Mouse (Mus musculus): ENCODE measurements around the gene Inhbb.

Gene Inhbb

GRCm38 (mm10) chr1:119420189-119420983, 1.7 kb downstream of the Inhbb start:
- in situ Hi-C loops (cut with MboI, MseI) = no loop called here

- in situ Hi-C loops (cut with MboI, MseI) = no loop called here
Measured at GRCm38 (mm10) chr1:119419151-119420105, 2.6 kb downstream of the Inhbb start.

- in situ Hi-C loops (cut with MboI, MseI) = no loop called here
Measured at GRCm38 (mm10) chr1:119417991-119418390, 4.1 kb downstream of the Inhbb start.

DNA sequence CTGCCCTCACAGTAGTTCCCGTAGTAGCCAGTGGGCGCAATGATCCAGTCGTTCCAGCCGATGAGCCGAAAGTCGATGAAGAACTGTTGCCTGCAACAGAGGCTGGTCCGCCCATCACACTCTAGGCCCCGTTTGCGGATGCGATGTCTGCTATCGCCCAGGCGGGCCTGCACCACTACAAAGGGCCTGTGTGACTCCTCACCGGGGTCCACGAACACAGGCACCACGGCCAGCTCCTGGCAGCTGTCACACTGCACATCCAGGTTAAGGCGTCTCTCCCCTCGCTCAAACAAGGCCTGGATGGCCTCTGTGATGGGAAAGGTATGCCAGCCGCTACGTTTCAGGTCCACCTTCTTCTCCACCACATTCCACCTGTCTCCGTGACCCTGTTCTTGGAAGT, 4.5 kb downstream of the Inhbb start:
- in situ Hi-C loops (cut with MboI, MseI) = no loop called here

- in situ Hi-C loops (cut with MboI, MseI) = no loop called here
Measured at GRCm38 (mm10) chr1:119416610-119417009, 5.4 kb downstream of the Inhbb start.

GRCm38 (mm10) chr1:119416177-119416576, 5.9 kb downstream of the Inhbb start:
- in situ Hi-C loops (cut with MboI, MseI) = no loop called here

GRCm38 (mm10) chr1:119415151-119415550, 6.9 kb downstream of the Inhbb start:
- in situ Hi-C loops (cut with MboI, MseI) = no loop called here

- in situ Hi-C loops (cut with MboI, MseI) = no loop called here
Measured at GRCm38 (mm10) chr1:119410661-119411060, 11.4 kb downstream of the Inhbb start.

GRCm38 (mm10) chr1:119409599-119410168, 12.4 kb downstream of the Inhbb start:
- in situ Hi-C loops (cut with MboI, MseI) = no loop called here

DNA sequence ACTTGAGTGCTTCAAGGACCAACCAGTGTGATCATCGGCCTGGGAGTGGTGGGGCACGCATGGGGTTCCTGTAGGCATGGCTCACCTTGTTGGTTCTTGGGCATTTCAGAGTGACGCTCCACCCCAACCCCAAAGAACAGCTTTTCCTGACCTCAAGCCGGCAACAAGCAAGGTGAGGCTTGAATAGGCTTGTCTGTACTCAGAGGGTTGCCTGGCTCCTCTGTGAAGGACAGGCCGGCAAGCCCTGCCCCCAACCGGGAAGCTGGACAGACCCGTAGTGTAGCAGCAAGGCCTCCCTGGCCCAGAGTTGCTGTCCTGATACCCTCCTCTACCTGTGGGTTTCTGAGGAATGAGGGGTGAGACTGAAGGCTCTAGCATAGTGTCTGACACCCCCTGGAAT, 12.9 kb downstream of the Inhbb start:
- in situ Hi-C loops (cut with MboI, MseI) = no loop called here

- in situ Hi-C loops (cut with MboI, MseI) = no loop called here
Measured at GRCm38 (mm10) chr1:119407691-119408315, 14.2 kb downstream of the Inhbb start.

- in situ Hi-C loops (cut with MboI, MseI) = no loop called here
Measured at GRCm38 (mm10) chr1:119404798-119405197, 17.2 kb downstream of the Inhbb start.

- in situ Hi-C loops (cut with MboI, MseI) = no loop called here
Measured at GRCm38 (mm10) chr1:119404341-119404740, 17.7 kb downstream of the Inhbb start.

DNA sequence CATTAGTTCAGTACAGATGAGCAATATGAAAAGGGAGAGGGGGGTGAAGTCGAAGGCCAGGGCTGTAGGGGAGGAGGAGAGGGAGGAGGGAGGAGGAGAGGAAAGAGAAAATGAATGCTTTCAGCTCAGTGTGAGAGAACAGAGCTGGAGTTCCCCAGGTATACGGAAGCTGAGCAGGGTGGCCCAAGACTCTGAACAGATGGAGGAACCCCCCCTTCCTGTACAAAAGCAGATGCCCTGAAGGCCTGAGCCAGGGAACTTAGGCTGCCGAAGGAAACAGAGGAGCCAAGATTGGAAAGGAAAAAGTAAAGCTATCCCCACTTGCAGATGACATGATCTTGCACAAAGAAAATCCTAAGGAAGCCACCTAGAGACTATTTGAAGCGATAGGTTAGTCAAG, 20.8 kb downstream of the Inhbb start:
- in situ Hi-C loops (cut with MboI, MseI) = no loop called here

DNA sequence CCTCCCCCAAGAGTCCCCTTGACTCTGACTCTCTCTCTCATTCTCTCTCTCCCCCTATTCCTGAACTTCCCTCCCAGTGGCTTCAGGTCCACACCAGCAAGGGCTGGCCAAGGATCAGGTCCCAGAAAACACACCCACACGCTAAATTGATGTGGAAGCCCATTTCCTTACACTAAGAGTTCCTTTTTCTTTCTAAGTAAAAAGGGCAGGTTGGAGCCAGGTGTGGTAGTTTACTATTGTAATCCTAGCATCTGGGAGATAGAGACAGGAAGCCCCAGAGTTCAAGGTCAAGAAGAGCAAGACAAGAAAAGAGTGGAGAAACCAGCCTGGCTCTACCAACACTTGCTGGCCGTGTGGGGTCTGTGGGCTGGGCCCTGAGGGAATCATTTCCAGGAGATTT, 23.4 kb downstream of the Inhbb start:
- in situ Hi-C loops (cut with MboI, MseI) = no loop called here

DNA sequence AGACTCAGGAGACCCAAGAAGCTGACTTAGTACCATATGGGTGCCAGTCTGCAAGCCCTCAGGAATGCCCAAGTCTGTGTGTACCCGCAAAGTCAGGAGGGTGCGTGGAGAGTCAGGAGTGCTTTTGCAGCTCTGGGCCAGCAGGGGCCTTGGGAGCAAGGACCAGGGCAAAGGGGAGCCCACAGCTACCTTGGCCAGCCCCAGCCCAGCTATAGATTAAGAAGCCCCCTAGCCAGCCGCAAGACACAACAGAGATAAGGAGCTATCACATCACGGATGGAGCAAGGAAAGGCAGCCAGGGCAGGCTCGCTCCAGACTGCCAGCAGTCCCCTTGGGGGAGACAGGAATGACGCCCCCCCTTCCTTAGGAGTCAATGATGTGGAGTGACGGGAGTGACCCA, 24.2 kb downstream of the Inhbb start:
- in situ Hi-C loops (cut with MboI, MseI) = no loop called here

GRCm38 (mm10) chr1:119391311-119391710, 30.7 kb downstream of the Inhbb start:
- in situ Hi-C loops (cut with MboI, MseI) = no loop called here

DNA sequence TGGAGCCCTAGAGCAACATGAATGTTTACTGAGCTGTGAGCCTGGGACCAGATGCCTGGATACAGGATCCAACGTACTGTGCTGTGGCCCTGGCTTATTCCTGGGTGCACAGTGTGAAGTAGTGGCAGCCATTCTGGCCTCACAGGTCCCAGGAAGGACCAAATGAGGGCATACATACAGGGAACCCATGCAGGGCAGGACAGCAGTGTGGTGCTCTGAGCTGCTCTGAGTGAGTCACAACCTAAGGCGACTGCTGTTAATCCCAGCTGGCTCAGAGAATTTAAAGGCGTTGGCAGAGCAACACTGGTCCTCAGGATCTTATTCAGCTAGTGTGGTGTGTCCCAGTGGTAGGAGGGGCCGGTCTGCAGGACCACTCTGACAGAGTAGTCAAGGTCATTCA, 31.4 kb downstream of the Inhbb start:
- in situ Hi-C loops (cut with MboI, MseI) = no loop called here

GRCm38 (mm10) chr1:119389771-119390500, 32.1 kb downstream of the Inhbb start:
- in situ Hi-C loops (cut with MboI, MseI) = no loop called here

DNA sequence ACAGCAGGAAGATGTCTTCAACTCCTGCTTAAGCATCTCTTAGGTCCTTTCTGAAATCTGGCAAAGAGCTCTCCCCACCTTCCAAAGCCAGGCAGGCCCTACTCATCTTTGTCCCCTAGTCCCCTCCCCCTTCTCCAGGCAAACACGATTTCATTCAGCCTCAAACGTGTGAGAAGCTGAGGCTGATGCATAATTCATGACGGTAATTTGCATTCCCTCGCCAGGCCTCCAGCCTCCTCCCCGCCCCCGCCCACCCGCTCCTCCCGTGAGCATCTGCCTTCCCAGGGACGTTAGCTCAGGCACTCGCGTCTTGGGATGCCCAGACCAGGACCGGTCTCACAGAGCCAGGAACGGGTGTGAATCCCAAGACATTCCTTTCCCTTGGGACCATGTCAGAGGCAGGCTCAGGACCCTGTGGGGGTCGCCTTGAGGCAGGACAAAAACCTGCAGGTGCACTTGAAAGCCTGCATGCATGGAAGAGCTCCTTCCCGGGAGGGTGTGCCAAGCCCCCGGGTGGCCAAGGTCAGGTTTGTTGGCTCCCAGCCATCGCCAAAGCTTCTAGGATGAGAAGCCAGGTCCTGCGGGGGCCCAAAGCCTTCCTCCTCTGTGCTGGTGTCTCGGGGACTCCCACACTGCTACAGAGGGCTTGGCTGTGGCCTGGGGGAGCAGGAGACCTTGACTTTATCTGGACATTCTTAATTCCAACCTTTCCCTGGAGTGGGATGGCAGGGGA, 33.2 kb downstream of the Inhbb start:
- in situ Hi-C loops (cut with MboI, MseI) = no loop called here

Data from T-helper 17 cell (primary cell).